Mouse (Mus musculus): ENCODE results near the gene 2210017I01Rik. TPM values are rescaled to one million over a fixed set of nuclear protein-coding genes. Genes with fewer than 3 reads are reported as not detected.

The 2210017I01Rik gene
- not detected in 2 replicates for polyA plus RNA-seq (2015; fragmentation: Nextera tagmentation; extraction: Ambion mirVana)

DNA sequence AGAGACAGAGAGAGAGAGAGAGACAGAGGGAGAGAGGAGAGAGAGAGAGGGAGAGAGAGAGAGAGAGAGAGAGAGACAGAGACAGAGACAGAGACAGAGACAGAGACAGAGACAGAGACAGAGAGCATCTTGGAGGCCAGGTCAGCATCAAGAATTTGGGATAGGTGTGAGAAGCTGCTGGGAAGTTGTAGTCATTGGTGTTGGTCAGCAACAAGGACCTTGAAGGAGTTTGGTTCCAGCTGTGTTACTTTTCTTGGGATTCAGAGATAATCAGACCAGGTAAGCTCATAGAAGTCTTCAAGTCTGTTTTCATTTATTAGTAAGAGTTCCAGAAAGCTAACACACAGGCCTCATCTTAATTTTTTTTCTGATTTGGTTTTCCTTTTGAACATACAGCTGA, at the start of gene 2210017I01Rik:
Gene 2210017I01Rik (minus strand): TSS at position 101 of the 400 bp plus-strand sequence.
- DNase-seq (ENCODE audit: low spot score) = no peak

DNA sequence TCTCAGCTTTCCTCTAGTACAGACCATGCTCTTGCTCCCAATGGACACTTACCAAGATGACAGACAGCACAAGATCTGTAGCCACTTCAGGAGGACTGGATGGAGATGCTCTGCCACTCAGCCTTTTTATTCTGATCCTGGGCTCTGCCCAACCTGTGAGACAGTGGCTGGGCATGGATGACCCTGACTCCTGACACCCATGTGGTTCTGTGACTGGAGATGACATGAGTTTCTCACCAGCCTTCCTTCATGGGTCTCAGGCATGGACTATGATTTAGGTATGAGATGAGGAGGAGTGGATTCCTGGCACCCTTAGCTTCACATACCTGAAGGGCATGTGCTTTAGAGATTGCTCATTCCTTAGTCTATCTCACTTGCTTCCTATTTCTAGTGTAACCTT, 49.5 kb upstream of the 2210017I01Rik start, which contains the start of gene Lce1b:
Gene Lce1b (minus strand): TSS at position 101 of the 400 bp plus-strand sequence.
- DNase-seq (ENCODE audit: low spot score) = no peak

DNA sequence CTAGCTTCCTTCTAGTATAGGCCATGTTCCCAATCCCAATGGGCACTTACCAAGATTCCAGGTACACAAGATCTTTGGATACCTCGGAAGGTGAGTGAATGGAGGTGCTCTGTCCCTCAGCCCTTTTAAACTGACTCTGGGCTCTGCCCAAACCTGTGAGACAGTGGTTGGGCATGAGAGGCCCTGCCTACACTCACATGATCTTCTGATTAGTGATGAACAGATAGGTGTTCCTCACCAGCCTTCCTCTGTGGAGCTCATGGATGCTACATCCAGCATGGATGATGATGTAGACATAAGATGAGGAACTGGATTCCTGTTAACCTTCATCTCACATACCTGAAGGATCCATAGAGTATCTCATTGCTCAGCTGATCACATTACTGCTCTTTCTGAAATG, 40.9 kb upstream of the 2210017I01Rik start, which contains the start of gene Lce1a1:
Gene Lce1a1 (minus strand): TSS at position 101 of the 400 bp plus-strand sequence.
- no peak for DNase-seq (ENCODE audit: low spot score)

DNA sequence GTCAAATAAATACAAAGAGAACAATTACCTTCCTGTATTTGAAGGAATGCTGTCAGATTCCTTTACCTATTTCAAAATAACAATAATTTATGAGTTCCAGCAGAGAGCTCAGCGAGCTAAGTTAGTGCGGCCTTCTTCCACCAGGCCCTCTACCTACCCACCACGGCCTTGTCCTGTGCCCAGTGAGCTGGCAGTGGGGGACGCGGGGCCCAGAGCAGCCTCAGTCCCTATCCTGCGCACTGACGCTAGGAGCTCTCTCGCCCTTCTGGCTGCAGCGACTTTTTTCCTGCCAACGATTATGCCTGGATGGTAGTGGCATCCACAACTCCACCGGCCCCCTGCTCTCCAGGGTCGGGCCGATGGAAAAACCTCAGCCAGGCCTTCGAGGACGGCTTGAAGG, 32.6 kb upstream of the 2210017I01Rik start:
- DNase-seq (ENCODE audit: low spot score) = no peak

DNA sequence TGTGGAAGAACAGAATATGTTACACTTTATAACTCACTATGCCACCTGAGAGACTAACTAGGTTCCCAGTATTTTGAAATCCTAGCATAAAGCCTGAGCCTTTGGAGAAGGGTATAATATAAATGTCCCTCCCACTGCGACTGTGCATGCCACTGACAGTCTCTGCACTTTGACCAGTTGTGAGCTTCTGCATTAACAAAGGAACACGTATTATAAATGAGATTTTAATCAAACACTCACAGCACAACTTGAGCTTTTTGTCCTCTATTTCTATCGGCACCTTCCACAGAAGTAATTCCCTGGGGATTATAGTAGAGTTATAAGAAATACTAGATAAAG, 31.3 kb upstream of the 2210017I01Rik start:
- no peak for DNase-seq (ENCODE audit: low spot score)

DNA sequence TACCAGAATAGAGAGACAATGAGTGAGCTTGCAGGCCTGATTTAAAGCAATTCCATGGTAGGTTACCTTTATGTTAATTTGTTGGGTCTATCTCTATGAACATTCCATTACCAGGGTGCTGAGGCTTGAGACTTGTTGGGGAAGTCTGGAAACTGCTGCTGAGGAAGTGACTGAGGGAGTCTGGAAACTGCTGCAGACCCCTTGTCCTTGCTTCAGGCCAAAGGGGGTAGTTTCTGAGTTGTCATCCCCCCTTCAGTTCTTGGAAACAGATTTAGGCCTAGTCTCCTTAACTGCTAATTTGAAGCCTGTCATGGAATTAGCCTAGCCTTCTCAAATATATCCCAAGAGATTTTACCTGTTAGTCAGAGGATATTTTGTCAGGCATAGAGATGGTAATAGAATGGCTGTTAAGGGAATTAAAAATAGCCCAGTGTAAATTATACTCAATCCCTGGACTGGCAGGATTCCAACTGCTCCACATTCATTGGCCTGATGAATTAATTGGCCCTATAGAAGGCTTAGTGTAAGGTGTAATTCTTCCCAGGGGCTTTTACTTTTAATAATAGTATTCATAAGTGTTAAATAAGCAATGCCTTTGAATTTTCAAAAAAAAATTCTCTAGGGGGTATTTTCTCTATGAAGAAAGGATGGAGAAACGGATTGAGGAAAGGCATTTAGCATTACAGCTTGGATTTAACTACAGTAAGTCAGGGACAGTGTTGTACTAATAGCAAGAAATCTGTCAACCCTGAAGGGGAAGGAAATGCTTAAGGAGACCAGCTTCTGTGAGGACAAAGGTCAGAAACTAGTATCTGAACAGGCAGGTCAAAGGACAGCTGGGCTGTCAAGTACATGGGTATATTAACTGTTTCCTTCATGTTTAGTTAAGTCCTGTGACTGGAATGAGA, 30.7 kb upstream of the 2210017I01Rik start:
- DNase-seq (ENCODE audit: low spot score) = no peak

DNA sequence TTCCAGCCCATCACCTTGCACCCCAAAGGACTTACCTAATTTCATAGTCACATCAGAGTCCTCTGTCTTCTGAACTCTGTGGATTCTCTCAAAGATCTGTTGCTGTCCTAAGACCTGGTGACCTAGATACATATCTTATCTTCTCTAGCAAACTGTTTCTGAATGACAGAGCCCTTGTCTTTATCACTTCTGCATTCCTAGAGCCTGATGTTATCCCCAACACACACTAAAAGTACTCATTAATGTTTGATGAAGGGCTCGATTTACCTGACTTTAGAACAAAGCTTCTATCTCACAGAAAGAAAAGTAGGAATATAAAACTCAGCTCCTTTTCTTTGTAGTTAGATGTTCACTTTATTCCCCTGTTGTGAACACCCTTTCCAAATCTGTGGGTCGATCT, 14.3 kb upstream of the 2210017I01Rik start, which contains the start of gene Lce6a:
Gene Lce6a (minus strand): TSS at position 101 of the 400 bp plus-strand sequence.
- DNase-seq (ENCODE audit: low spot score) = no peak

DNA sequence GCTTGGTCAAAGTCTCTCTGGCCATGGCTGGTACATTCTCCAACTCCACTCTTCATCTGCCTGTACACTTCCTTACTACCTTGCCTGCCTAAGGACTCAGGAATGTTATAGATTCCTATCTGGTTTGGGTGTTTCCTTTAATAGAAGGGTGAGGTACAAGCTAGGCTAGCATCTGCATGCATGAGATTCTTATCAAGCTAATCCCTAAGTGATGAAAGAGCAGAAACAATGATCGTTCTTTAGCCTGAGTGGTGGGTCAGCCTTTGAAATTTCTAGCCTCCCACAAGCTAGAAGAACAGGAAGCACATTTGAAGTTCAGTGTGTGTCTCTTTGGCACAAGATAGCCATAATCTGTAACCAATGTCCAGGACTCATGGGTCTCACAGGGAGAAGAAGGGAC, 2.5 kb upstream of the 2210017I01Rik start:
- DNase-seq (ENCODE audit: low spot score) = no peak

DNA sequence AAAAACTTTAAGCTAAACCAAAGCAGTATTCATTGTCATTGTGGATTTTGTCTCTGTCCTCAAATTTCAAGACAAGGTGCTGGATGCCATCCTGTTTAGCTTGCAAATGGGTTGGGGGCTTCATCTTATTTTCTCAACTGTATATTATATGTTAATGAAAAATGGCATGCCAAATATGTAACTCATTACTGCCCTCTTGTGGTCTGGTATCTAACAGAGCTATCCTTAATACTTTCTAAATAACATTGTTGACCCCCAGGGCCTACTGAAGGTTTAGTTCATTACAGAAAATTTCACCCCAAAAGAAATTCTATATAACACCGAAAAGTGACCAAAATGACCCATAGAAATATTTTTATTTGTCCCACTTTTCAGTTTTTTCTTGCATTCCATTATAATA, 5.1 kb downstream of the 2210017I01Rik start:
- peak; percentile 5 for DNase-seq (ENCODE audit: low spot score)

DNA sequence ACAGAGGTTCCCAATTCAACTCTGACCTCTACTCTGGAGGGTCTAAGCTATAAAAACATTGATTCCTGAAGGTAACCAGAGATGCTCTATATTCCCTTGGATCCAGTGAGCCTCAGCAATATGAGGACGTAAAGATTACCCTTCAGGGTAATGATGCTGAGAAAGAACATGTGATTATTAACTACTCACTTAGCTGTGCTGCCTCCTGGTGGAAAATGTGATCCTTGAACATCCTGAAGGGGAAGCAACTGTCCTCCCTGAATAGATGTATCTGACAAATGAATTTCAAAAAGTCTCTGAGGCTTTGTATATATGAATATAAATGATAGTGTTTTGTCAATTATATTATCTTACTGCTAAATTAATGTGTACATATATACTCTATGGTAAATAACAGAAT, 6.8 kb downstream of the 2210017I01Rik start:
- no peak for DNase-seq (ENCODE audit: low spot score)

DNA sequence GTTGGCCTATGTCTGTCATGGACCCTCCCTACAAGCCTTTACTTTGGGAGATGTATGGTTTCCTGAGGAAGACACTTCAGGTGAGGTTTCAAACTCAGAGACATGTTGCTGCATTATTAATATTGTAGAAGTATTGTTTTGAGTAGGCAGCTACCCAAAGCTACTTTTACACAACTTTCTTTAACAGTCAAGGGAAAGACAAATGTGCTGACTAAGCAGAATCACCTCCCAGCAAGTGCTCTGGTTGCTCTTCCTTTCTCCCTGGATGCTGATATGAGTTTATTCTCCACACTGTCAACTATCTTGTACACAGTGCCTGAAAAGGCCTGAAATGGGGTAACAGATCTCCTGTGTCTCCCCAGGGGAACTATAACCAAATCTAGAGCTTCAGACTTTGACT, 7.3 kb downstream of the 2210017I01Rik start:
- no peak for DNase-seq (ENCODE audit: low spot score)

DNA sequence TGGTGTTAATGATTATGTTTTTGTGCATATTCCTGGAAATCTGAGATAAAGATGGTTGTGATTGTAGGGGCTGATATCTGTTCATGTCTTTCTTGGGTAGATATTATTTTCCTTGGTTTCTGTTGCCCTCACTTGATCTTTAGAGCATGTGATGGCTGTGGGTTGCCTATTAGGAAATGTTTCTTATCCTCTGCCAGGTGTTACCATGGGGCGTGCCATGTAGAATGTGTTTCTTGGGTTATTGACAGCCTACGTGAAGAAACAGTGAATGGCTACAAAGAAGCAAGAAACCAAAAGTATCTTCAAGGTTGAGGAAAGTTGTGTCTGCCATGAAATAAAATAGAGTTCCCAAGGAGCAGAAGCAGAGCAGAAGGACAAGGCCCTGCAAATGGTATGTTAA, 8.9 kb downstream of the 2210017I01Rik start:
- DNase-seq (ENCODE audit: low spot score) = no peak

DNA sequence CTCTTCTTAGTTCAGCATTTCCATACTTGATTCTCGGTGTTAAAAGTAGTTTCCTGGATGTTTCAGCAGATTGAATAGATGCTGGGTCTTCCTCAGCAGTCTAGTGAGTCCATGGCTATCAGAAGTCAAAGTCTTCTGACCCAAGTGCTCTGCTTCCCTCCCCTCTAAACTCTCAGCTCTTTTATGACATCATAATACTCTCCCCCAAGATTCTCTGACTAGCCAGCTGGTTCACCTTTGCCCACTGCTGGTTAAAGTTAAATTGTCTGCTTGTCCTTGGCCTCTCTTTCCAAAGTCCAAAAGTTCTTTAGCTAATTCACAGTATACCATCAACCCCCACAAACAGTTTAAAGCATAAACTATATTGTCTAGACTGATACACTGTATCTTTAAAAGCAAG, 18.4 kb downstream of the 2210017I01Rik start, which contains the start of gene Smcp:
Gene Smcp (minus strand): TSS at position 140 of the 400 bp plus-strand sequence.
- DNase-seq (ENCODE audit: low spot score) = no peak

DNA sequence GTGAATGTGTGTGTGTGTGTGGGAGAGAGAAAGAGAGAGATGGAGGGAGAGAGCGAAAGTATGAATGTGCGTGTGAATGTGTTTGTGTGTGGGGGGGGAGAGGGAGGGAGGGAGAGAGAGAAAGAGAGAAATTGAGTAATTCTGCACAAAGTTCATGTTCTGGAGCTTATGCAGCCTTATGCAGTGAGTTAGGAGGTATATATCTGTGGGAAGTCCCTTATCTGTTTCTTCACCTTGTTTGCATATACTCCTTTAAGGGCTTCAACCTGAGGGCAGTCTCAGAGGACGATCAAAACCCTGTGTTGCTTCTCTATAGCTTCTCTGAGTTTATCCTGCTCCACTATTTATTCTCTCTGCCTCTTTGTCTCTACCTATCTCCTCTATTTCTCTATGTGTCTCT, 20.1 kb downstream of the 2210017I01Rik start:
- no peak for DNase-seq (ENCODE audit: low spot score)

DNA sequence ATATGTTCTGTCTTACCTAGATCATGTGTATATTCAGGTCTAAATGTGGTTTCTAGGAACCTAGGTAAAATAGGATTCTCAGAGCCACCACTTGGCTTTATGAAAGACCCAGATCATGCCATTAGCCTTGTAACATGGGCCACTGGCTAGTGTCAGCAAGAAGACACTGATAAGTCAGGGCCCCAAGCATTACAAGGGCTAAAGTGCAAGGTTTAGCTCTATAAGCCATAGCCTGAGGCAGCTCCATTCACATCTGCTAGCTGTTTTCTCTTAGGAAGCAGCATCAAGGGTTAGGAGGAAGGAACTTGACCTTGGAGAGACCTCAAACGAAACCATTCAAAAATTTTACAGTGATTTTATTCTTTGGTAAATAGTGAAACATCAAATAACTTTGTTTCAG, 22.2 kb downstream of the 2210017I01Rik start:
- DNase-seq (ENCODE audit: low spot score) = no peak

DNA sequence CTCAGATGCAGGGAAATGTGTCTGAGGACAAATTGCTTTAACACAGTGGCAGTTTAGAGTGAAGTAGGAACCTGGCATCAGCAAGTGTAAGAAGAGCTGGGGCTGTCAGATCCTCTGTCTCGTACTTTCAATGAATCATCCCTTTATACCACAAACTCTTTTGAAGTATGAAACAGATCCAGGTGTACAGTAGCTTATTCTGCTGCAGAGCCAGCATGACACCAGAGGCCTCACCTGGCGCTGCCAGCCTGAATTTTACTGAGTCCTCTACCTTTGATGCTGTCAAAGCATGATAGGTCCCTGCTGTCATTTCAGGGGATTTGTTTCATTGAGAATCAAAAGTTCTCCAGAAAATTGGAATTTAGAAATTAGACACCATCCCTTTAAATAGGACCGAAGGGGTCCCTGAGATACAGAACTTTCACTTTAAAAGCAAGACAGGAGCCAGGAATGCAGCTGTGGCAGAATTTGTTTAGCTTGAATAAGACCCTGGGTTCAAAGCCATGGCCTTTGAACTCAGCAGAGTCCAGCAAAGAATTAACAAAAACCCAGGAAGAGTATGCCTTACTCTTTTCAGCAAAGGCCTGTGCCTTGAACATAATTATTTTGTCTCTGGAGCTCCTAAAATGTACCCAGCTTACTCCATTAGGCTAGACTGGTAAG, 24.0 kb downstream of the 2210017I01Rik start:
- no peak for DNase-seq (ENCODE audit: low spot score)

DNA sequence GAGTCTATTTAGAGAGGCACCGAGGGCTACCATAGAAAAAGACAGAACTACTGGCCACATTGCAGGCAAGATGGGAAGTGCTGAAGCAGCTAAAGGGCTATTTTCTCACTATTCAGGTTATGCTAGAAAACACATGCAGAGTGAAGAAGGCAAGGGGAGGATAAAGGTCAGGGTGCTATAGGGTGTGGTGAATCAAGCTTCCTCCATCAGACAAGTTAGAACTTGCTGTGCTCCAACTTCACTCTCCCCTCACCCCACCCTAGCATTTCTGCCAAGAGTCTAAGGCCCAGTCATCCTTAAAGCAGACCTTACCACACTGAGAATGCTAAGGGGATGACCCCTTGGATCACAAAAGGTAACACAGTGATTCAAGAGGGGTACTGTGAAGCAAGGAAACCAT, 27.8 kb downstream of the 2210017I01Rik start:
- DNase-seq (ENCODE audit: low spot score) = no peak

DNA sequence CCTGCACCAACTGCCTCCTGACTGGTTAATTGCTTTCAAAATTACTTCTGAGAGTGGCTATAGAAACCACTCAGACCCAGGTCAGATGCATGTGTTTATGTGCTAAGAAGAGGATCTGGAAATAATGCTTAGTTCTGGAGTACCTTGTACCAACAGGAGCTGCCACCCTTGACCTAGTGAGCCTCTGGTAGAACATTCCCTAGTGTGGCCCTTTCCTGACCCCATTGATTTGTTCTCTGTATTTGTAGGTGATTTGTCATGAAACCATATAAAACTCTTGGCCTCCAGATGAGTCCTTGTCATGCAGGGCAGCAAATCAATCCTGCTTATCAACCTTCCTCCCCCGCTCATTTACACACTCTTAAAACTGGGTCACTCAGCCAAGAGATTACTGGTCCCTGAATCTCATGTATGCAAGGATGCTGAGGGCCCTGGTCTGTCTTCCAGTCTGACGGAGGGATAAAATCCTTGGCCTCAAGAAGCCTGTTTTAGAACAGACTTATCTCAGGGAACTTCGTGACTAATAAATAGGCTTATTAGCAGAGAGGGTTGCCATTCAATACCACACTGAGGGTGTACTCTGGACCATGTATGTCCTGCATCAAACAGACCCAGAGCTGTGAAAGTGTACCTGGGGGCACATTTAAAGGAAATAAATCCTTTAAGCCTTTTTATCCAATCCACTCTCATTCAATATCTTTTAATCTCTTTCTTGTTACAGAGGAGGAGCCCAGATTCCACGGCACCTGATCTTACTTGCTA, 28.5 kb downstream of the 2210017I01Rik start:
- no peak for DNase-seq (ENCODE audit: low spot score)

DNA sequence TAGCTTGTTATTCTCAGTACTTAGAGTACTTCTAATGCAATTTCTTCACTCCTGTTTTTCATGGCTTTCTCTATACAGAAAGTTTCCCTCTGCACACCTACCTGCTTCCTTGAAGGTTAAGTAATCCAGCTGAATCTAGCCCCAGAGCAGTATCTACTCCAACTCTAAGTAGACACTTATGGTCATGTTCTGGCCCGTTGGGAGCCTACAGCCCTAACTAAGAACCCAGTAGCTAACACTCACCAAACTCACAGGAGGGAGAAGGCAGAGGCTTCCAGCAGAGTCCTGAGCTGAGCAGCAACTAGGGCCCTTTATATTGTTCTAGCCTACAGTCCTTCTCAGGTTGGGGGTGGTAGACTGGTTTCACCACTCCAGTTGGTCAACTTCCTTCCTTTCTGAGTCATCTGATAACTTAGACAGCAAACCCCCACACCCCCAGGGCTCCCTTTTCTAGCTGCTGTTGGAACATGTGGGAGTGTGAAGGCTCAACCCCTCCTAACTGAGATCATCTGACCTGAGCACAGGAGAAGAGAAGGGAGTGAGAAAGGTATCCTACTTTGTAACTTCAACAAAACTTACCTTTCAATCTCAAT, 33.7 kb downstream of the 2210017I01Rik start, which contains the start of gene Ivl:
Gene Ivl (minus strand): TSS at position 287 of the 593 bp plus-strand sequence.
- no peak for DNase-seq (ENCODE audit: low spot score)

DNA sequence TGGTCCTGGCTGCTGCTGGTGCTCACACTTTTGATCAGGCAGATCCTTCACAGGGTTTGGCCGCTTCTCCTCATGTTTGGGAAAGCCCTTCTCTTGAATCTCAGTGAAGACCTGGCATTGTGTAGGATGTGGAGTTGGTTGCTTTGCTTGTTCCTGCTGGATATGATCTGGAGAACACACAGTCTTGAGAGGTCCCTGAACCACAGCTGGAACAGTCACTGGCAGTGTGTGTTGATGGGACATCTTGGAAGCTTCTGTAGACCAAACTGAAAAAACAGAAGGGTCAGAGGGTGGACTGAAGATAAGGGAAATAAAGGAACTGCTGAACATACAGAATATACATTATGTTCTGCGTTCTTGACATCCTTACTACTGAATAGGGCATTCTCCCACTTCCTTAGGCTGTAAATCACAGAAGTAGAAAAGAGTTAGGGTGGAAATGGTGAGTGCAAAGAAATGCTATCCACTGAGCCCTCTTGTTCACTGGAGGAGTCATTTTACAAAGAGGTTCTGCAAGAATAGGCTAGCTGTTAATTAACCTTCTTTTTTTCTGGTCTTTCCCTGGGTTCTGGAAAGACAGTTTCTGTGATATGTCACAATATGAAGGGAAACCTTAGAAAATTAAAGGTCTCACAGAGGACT, 34.7 kb downstream of the 2210017I01Rik start:
- DNase-seq (ENCODE audit: low spot score) = no peak

DNA sequence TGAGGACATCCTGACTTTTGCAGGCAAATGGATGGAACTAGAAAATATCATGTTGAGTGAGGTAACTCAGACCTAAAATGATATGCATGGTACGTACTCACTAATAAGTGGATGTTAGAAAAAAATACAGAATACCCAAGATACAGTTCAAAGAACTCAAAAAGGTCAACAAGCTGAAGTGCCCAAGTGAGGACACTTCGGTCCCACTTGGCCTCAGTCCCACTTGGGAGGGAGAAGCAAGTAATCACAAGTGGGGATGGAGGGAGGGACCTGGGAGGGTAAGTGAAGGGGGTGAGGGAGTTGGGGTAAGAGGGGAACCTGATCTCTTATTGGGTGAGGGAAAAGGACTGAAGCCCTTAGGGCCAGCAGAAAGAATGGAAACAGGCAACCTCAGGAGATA, 38.5 kb downstream of the 2210017I01Rik start:
- no peak for DNase-seq (ENCODE audit: low spot score)
